Mouse (Mus musculus) adrenal gland, postnatal 25 days (tissue): ENCODE measurements around the gene Usp12. TPM values are rescaled to one million over a fixed set of nuclear protein-coding genes. Genes with fewer than 3 reads are reported as not detected.
A peak's percentile ranks its signal among the peaks of the same experiment; 100 is the strongest.

Source experiments
- DNase-seq: peaks from one replicate; pipeline ENCODE4 v3.0.0; 2021; ENCODE audit warnings: mixed read lengths
- long read RNA-seq: library from polyadenylated mRNA; stranded (forward); transcript quantifications from one replicate; pipeline ENCODE4 v2.0.0, GENCODE M21; 2021
- total RNA-seq: library from RNA; stranded (reverse); gene quantifications from 2 replicates; pipeline ENCODE4 v1.2.3, GENCODE M21; 2021

Usp12 gene
- total RNA-seq, result 29.6 and 33.4 TPM in 2 replicates
- long read RNA-seq, full-length matches to known transcripts, result 16 of 25 reads
- long read RNA-seq, partial matches to known transcripts, result 9 of 25 reads
- long read RNA-seq, other reads (novel, unspliced or antisense), result 0 of 25 reads

GRCm38 (mm10) chr5:146794853-146795252, at the start of gene Usp12:
Gene Usp12, minus strand, starts transcription at chr5:146795006.
- DNase-seq, result peak; percentile 99

- DNase-seq, result no peak
These were observed 49.6 kb upstream of the Usp12 start for GRCm38 (mm10) chr5:146844301-146844941.

- DNase-seq, result no peak
These were observed 47.2 kb upstream of the Usp12 start for GRCm38 (mm10) chr5:146841996-146842395.

- no peak for DNase-seq
These were observed 46.5 kb upstream of the Usp12 start for GRCm38 (mm10) chr5:146841301-146841700.

DNA sequence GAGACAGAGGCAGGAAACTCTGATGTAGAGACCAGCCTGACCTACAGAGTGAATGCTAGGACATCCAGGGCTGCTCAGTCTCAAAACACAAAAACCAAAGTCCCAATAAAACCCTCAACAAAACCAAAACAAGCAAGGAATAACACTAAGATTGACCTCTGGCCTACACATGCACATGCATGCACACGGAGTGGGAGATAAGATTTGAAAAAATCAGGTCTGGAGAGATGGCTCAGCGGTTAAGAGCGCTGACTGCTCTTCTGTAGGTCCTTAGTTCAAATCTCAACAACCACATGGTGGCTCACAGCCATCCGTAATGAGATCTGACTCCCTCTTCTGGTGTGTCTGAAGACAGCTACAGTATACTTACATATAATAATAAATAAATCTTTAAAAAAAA, 45.6 kb upstream of the Usp12 start:
- DNase-seq, result no peak

- DNase-seq, result no peak
These were observed 45.0 kb upstream of the Usp12 start for GRCm38 (mm10) chr5:146839760-146840159.

- DNase-seq, result no peak
These were observed 44.2 kb upstream of the Usp12 start for GRCm38 (mm10) chr5:146838836-146839648.

DNA sequence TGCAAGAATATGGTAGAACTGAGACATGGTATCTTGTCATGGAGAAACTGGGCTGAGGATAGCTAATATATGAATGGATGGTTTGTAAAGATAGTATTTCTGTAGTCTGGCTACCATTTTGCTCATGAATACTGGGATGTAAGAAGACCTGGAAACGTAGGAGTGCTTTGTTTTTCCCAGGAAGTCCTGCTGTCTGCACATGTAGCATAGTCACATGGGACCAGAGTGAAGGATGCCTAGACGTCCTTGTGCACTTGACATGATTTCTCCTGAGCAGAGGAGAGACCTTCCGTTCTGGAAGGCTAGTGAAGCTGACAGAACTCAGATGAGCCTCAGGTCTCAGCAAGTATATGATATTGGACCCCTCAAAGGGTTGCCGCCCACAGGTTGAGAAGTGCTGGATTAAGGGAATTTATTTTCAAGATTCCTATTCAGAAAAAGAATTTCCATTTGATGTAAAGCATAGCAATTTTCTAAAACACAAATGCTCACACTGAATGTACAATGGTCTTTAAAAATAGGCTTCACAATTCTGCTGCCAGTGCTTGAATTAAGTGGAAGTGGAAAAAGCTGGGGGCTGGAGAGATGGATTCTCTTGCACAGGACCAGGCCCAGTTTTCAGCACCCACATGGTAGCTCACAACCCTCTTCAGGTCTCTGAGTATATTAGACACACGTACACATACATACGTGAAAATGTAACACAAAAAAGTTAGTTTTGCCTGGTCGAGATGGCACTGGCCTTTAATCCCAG, 43.3 kb upstream of the Usp12 start:
- DNase-seq, result no peak

DNA sequence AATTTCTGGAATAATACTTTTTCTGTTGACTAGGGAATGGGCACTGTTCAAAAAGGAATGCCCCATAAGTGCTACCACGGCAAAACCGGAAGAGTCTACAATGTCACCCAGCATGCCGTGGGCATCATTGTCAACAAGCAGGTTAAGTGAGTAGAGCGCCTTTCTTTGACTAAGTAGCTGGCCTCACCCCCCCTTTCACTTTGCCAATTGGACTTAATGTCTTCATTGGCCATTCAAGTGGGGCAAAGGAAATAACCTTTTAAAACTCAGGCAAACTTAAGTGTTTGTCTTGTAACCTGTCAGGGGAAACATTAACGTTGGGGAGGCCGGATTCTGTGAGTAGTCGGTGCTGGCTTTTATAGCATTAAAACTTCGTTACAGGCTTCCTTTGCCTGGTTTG, 40.2 kb upstream of the Usp12 start:
- DNase-seq, result no peak

GRCm38 (mm10) chr5:146833673-146834201, 38.9 kb upstream of the Usp12 start:
- no peak for DNase-seq

GRCm38 (mm10) chr5:146832769-146833448, 38.1 kb upstream of the Usp12 start, which contains the start of gene Rpl21:
Gene Rpl21, plus strand, starts transcription at chr5:146832890.
- DNase-seq, result peak; percentile 91

GRCm38 (mm10) chr5:146832435-146832768, 37.6 kb upstream of the Usp12 start:
- DNase-seq, result no peak

GRCm38 (mm10) chr5:146829528-146829927, 34.7 kb upstream of the Usp12 start:
- no peak for DNase-seq

DNA sequence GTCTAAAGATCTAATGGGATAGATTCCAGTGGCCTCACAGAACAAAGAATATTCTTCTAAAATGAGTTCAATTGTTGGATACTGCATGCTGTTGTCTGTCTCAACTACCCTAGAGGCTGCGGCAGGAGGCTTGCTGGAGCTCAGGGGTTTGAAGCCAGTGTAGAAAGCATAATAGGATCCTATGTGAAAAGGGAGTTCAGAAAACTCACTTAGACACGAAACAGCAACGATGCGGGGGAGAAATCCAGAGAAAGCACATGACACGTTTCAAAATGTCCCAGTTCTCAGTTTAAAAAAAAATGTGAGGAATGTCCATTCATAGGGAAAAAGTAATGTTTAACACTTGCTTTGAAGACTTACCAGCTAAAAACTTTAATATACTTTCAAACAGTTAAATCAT, 28.2 kb upstream of the Usp12 start:
- DNase-seq, result no peak

- DNase-seq, result peak; percentile 45
These were observed 24.3 kb upstream of the Usp12 start for GRCm38 (mm10) chr5:146818906-146819623.

GRCm38 (mm10) chr5:146817583-146817982, 22.8 kb upstream of the Usp12 start:
- DNase-seq, result no peak

DNA sequence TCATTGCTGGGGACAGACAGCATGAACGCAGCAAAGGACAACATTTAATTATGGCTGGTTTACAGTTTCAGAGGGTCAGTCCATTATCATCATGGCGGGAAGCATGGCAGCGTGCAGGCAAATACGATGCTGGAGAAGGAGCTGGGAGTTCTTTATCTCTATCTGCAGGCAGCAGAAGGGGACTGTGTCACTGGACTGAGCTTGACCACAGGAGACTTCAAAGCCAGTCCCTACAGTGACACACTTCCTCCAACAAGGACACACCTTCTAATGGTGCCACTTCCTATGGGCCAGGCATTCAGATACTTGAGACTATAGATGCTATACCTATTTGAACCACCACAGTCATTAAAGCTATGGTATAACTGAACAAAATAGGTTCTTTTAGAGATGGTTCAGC, 20.6 kb upstream of the Usp12 start:
- no peak for DNase-seq

GRCm38 (mm10) chr5:146813421-146813820, 18.6 kb upstream of the Usp12 start:
- DNase-seq, result no peak

GRCm38 (mm10) chr5:146812866-146813265, 18.1 kb upstream of the Usp12 start:
- DNase-seq, result no peak

DNA sequence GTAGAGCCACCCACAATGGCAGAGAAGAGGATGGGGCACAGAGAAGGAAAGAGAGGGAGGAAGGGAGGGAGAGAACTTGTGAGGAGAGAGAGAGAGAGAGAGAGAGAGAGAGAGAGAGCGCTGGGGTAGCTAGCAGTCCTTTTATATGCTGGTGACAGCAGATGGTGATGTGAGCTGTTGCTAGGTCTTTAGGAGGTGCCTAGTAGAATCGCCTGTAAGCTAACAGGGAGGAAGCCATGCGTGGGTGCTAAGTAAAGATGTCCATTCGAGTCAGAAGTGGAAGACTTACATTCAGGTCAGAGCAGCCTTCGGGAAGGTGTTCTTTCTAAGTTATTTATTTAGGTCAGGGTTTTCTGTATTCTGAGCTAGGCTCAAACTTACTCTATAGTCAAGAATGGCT, 15.1 kb upstream of the Usp12 start:
- no peak for DNase-seq

GRCm38 (mm10) chr5:146806004-146806430, 11.2 kb upstream of the Usp12 start:
- DNase-seq, result no peak
